Mouse (Mus musculus): Measurements from ENCODE around the gene Ube2u.

Gene Ube2u

DNA sequence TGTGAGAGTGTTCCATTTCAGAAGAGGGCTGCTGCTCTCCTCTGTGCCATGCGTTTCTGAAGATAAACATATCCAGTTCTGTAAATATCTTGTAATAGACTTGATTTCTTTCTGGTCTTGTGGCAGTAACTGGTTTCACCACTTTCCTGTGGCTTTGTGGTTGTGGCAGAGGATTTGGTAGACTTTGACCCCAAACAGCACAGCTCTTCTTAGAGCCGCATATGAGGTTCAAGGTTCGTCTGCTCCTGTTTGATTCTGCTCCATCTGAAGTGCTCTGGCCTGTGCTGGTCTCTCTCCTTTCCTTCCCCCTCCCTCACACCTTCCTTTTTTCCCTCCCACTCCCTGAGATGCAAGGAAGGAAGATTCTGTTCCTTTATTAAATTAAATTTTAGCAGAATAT lies 60.8 kb downstream of the Ube2u start:
- no peak for DNase-seq (ENCODE audit: low read depth, low spot score)

DNA sequence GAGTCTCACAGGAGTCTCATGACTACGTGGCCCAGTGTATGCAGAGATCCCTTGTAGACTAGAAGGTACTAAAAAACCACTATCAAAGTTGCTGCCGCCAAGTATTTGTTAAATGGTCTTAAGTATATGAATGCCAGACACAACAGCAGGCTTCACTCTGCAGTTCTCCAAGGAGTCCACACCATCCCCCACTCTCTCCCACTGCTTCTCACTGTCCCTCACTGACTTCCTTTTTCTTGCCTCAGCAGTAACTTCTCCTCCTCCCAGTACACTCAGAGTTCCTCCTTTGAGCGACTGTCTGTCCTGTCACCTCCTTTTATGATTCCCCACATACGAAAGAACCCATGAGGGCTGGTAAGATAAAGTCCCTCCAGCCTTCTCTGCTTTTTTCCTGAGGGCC lies 69.3 kb downstream of the Ube2u start:
- no peak for DNase-seq (ENCODE audit: low read depth, low spot score)

DNA sequence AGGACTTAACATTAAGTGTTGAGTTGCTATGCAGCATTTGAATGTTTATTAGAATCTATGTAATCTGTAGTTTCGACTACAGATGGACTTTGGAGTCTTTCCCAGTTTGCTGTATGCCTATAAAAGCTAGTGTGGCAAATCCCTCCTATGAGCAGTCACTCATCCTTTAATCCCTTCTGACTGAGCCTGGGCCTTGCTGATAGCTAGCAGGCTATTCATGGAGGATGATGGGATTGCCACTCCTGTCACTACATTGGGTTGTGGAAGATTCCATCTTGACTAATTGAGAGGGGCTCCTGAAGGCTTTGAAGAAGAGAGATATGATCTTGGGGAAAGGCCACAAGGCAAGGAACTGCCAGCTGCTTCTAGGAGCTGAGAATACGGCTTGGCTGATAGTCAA lies 74.6 kb downstream of the Ube2u start:
- no peak for DNase-seq (ENCODE audit: low read depth, low spot score)

DNA sequence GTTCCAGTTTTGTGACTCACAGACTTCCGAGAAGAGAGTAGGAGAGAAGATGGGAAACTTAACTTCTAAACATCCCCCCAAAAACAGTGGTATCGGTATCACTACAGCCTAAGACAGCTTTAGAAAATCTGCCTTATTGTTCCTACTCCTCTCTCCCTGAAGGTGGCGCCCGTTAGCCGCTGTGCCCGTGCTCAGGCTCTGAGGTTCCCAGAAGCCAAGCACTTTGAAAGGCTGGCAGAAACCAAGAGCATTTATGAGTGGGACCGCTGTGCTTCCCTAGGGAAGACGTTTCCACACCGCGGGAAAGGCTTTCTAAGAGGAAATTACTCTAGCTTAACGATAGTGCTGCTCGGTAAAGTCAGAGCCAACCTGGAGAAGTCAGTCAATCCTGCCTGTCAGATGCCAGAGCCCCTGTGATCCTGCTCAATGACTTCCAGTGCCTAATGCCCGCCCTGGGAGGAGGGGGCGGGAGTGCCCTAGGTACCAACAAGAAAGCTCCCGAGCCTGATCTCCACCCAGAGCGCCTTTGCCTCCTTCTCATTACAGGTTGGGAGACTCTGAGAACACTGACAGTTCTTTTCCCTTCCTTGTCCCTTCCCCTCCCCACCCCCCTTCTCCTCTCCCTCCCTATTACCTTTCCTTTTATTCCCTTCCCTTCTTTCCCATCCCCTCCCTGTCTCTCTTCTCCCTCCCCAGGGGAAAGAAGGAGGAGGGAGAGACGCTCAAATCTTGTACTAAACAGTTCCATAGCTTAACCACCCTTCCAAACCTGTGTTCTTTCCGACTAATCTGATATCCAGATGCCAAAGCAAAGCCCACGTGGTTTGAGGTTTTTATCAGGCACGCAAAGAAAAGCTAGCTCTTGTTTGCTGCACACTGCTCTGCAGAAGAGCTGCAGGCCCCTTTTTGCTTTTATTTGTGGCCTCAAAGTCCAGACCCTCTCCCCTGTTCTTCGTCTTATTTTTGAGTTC lies 109.9 kb downstream of the Ube2u start:
- peak; percentile 62 for DNase-seq (ENCODE audit: low read depth, low spot score)

DNA sequence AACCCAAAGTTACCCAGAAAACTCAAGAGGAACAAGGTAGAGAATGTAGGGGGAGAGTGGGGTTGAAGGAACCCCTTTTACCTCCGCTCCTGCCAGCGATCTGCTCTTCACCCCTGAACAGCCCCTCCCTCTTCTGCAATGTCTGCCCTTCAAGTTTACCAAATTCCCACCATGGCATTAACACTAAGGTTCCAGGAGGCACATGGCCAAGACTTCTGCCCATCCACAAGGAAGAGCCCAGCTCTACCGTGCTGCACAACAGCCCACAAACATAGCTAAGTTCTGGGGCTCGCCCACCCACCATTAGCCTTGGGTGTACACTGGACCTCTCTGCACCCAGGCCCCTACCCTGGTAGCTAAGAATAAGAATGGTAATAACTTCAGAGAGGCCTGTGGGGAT lies 117.1 kb downstream of the Ube2u start:
- no peak for DNase-seq (ENCODE audit: low read depth, low spot score)

DNA sequence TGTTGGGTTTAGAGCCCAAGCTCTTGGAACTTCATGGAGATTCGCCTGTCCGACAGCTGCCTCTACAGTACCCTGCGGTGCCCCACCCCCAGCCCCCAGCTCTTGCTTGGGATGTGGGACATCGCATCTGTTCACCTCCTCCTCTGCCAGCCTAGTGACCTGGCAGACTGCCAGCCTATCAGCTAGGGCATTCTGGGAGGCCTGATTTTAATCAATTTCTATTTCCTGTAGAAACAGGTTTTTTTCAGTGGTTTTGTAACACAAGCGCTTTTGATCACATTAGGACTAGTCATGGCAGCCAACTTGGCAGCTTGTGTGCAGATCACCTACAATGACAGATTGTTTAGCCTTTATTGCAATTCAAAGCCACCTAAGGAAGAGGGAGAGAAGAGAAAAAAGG lies 118.0 kb downstream of the Ube2u start:
- DNase-seq (ENCODE audit: low read depth, low spot score), result no peak

DNA sequence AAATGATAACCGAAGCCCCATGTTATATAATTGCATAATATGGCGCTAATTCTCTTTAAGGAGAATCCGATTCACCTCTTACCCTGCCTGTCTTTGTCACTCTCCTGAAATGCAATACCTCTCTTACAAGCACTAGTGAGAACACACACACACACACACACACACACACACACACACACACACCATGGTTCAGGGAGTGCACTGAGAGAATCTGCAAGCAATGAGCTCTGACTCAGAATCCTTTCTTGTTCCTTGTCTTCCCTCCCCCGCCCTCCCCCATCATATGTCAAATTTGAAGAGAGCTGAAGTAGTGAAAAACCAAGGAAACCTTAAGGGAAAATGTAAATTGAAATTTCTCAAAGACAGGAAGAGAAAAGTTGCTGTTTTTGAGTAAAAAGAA lies 118.4 kb downstream of the Ube2u start:
- DNase-seq (ENCODE audit: low read depth, low spot score), result no peak

All from R1 (cell line).